Mouse (Mus musculus) forelimb bud, embryonic 11.5 days (tissue): ENCODE measurements around the gene Kalrn.

Experiments used
- DNase-seq: peaks from one replicate; pipeline ENCODE4 v3.0.0-alpha.2; 2012; ENCODE audit warnings: low read depth, low spot score

The Kalrn gene

DNA sequence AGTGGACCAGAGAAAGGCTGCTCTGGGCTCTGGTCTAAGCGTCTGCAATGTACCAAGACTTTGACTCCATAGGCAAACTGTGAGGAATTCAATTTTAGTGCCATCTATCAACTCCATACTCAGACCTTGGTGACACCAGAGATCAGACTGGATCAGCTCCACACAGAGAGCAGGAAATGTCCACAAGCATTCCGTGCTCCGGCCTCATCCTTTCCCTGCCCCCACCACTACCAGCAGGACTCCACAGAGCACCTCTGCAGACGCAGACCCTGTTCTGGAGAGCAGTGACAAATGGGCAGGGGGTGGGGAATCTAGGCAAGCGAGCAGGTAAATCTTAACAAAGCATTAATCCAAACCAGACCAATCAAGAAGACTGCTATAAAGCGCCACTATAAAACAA lies 15.4 kb downstream of the Kalrn start:
- DNase-seq, result no peak

DNA sequence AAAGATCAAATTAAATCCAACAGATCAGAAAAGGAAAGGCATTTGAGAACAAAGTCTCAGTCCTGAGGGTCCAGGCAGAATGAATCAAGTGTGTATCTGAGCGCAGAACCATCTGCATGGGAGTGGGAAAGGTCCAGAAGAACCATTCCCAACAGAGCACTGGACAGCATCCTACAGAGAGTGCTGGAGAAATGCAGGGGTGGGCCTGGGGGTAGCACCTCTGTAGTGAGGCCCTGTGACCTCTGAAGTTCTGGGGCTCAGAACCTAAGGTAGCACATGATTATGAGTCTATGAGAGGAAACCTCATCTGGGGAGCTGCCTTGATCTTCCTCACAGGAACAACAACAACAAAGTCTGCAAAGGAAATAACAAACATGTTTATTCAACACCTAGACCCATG lies 20.6 kb downstream of the Kalrn start:
- DNase-seq, result no peak

DNA sequence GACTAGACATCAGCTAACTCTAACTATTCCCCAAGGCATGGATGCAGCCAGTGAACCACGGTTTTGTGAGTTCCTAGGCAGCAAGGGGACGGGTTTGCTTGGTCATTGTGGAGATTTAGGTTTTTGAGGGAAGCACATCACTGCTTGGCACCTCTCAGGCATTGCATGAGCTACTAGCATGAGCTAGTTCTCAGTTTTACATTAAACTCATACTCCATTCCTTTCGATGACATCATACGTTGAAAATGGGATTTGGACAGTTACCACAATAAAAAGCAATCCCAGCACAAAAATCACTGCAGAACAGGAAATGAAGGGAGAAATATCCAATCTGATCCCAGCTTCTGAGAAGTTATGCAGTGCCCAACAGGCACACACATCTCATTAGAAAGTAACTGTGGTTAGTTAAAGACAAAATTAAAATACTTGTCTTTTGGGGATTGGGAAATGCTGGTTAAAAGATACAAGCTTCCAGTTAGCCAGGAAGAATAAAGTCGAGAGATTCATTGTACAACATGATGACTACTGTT lies 23.8 kb downstream of the Kalrn start:
- no peak for DNase-seq

DNA sequence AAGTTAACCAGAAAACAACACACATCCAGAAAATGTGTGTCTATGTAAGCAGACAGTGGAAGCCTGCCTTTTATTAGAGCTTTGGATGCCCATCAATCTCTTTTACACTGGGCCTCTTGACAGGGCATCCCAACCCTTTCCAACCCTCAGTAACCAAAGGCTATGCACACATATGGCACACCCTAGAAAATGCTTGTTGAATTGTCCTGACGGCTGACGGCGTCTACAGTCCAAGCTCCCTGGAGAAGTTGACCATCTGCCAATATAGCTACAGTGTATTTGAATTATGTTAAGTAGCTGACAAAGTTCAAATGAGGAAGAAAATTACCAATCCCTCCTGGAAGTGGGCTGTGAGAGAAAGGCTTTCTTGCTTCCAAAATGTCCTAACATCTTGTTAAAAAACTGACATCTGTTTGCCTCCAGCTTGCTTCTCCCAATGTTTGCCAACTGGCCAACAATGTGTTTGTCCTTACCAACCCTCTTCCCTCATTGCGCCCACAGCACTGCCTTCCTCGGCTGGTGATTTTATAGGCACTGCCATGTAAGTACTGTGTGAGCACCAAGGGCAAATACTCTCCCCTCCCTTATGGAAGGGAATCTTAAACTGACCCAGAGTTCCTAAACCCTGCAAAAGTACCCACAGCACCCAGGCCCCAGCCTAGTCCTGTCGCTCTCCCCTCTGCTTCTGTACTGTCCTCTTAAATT lies 26.4 kb downstream of the Kalrn start:
- no peak for DNase-seq

DNA sequence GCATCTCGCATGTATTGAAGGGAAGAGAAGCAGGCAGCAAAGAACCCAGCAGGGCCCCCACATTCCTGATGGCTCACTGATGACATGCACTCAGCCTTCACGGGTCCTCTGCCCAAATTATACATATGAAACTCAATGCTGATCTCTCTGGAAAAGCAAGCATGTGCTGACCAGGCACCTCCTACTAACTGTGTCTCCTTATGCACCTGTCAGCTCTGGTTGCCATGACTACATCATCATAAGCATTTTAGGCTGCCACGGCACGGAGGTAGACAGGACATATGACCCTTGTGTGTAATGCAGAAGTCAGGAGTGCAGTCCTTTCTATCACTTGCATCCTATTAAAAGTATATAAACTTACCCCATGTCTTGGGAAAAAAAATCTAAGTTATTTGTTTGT lies 29.6 kb downstream of the Kalrn start:
- DNase-seq, result no peak

DNA sequence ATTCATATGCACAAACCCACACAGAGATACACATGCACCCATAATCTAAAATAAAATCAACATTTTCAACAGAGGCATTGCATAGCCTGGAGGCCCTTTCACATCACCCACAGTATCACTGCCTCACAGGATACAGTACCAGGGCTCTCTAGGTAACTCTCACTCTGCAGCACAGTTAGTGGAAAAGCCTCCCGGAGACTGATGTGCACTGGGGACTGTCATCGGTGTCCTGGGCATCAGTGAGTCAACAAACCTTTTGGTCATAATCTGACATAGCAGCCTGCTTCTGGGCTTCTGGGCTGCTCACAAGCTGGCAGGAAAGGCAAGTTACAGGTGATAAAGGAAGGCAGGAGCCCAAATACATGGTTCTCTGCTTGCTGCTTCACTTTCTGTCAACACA lies 31.0 kb downstream of the Kalrn start:
- DNase-seq, result no peak

DNA sequence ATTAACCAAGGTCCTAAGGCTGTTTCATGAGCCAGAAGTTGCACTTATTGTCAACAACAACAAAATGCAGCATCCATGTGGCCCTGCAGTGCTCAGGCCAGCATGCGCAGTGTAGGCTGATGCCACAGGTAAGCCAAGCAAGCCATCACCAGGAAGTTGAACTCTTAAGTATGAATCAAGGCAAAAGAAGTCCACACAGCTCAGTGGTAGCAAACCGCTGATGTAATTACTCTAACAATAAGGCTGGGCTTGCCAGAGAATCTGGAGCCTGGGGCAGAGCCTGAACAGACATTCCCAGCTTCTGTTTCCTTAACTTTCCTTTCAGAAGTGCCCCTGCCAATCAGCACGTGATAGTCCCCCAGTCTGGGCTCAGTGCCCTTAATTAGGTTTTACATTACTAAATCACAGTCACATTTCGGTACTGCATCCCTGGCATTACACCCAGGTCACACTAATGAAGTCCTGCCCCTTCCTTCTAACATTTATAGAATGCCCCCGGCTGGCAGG lies 34.6 kb downstream of the Kalrn start:
- DNase-seq, result no peak

DNA sequence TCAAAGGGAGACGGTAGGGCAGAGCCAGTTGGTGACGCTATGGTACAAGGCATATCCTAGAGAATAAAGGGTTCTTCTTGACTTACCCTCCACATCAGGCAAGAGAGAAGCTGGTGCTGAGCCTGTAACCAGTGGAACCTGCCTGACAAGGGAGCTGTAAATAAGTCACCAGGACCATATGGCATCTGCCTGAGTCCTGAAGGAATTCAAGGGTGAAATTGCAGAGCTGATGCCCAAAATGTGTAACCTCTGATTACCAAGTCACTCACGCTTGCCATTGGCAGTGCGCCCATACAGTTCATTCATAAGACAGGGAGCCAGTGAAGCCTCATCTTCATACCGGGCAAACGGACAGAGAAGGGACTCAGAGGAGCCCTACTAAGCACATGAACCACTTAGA lies 37.0 kb downstream of the Kalrn start:
- no peak for DNase-seq

DNA sequence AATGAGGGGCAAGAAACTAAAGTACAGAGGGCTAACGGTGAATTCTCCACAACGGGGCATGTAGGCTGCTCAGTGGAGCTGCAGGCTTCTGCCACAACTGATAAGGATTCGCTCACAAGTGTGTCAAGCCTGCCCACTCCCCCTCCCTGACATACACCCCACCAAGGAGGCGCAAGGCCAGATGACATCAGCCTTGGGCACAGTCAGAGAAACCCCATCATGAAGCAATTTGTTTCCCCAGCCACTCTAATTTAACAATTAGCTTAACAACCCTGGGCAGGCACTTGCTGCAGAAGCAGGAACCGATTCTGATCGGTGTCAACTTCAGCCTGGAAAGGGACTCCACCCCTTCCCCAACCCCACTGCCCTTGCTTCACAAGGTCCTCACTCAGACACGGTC lies 38.2 kb downstream of the Kalrn start:
- no peak for DNase-seq

DNA sequence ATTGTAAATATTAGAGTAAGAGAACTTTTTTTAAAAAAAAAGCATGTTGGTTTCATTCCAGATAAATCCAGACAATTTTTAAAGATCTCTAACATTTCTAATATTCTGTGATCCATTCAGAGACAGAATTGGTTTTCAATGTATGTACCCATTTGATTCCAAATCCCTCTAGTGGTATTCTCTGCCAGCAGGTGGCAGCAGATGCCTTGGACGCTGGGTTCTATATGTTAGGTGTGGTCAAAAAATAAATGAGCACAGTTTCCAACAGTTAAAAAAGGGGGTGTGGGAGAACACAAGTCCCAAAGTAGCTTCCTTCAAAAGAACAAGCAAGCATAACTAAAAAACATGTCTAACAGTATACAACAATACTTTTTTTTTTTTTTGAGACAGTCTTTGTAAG lies 41.8 kb downstream of the Kalrn start:
- DNase-seq, result peak; percentile 40

DNA sequence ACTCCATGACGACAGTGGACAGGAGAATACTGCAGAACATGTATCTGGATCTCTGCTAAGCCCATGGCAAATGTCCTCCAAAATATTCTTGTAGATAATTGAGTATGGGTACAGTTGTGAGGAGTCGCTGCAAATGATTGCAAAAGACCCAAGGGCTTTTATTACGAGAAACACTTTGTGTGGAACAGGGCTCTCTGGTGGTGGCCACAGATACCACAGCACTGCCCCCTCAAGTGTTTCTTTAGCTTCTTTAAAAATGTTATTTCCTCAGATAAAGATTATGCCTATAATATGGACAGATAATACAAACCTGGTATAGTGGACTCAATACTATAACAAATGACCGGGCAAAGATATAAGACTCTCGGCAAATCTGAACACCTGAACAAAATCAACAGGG lies 43.3 kb downstream of the Kalrn start:
- no peak for DNase-seq

DNA sequence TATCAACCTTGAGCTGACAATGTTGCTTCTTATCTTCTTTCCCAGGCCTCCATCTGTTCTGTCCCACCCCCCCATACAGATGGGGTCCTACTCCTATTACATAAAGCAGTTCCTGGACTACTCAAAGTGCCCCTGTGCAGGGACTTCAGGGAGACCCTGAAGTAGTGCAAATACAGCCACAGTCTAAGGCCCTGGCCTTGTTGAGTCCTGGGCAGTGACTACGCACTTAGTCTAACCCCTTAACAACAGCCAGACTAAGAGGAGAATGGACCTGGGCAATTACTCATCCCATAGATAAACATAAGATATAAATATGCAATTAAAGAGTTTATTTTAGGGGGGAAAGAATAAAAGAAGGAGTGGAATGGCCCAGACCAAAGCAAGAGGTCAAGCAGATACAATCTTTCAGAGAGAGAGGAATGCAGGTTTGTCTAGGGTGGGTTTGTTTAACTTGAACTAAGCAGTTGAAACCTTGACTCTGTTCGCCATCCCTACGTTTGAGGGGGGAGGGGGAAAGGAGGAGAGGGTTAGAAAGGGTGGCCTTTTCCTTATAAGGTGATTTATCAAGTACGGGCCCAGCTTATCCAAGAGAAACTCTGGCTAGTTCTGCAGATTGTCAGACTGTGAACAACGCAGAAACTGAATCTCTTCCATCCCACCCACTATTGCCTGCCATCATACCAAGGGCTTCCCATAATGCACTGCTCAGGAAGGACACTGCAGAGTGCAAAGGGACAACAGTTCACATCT lies 44.9 kb downstream of the Kalrn start:
- DNase-seq, result no peak

DNA sequence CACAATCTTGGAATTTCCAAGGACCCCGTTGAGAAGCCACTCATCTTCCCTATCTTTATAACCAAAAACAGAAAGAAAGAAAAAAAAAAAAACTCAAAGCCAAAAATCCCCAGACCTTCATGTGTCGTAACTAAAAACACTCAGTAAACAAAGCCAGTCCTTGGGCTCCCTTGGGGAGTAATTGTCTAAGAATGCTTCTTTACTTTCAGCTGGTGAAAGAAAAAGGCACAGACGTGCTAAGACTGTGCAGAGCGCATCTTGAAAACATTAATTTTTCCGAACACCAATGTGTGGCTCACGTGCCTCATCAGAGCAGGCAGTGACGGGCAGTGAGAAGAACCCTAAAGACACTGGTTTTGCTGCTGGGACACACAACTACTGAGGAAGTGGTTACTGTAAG lies 47.0 kb downstream of the Kalrn start:
- no peak for DNase-seq

DNA sequence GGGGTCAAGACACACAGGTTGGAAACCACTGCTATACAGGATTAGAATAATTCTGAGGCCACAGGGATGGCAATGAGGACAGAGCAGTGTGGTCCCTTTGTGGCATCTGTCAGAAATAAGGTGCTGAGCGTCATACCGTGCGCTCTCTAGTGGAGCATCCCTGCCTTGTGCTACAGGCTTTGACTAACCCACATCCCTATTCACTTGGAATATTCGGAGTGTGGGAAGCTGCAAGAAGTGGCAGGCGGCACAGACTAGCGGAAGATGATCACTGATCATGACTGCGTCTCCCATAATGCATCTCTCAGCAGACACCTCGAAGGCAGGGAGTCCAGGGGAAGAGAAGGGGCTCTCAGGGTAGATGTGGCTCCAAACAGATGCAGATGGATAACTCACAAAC lies 47.5 kb downstream of the Kalrn start:
- no peak for DNase-seq

DNA sequence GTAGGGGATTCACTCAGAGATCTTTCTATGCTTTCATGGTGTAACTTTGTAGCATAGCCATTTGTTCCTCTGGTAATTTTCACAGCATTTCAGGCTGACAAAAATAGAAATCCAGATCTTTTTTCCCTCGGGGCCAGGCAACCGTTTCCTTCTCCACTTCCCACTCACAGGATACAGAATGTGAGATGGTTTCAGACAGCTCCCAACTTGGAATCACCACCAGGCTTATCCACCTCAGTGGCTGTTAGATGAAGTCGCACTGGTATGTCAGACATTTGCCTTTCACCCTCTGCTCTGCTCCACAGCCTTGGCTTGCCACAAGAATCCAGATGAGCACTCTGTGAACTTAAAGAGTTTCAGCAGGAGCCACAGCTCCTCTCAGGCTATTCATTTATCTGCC lies 48.1 kb downstream of the Kalrn start:
- no peak for DNase-seq

DNA sequence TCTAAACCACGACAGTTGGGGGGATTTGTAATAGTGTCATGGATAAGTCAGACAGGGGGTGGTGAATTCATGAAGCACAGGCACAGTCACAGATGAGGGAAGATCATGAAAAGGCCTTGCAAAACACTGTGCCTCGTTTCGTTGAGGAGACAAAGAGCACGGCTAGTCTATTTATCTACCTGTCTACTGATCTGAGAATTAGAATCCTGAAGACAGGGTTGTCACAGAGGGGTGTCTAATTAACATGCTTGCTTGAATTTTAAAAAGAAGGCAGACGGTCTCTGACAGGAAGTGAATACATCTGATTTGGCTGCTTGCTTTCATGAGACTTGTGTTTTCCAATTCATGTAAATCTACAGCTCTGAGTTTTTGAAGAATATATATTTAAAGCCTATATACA lies 52.3 kb downstream of the Kalrn start:
- DNase-seq, result no peak

DNA sequence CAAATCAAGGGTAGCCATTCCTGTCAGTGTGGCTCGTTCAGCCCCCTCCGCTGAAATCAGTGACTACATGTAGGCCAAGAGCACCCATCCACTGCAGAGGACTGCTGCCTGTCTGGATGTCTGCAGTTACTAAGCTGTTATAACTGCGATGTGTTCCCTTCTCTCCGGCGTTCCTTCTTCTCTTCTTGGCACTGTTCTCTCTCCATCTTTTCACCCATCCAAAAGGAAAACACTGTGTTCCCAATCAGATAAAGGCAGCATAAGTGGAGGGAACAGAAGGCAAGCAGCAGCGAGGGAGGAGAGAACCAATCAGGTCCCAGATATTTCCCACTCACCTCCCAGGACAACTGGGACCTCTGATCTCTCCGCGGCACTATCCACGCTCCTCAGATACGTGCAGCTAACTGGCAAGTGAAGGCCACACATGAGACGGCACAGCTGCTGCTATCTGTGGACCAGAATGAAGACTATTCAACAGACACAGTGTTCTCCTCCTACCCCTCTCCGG lies 56.4 kb downstream of the Kalrn start:
- no peak for DNase-seq

DNA sequence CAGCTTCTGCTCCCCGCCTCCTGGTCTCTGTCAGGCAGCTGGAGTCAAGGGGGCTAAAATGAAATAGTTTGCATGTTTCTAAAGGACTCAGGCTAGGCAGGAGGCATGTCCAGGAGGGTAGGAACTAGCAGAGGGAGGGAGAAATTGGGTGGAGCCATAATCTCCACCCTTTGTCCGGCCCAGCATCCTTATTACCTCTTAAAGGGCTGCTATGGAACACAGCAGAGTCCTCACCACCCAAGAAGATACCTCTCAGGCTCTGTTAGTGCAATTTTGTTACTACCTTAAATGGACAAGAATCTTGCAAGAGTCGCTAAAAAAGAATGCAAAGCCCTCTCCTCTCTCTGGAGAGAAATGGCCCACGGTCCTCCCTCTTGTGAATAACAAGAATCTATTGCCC lies 57.8 kb downstream of the Kalrn start:
- no peak for DNase-seq

DNA sequence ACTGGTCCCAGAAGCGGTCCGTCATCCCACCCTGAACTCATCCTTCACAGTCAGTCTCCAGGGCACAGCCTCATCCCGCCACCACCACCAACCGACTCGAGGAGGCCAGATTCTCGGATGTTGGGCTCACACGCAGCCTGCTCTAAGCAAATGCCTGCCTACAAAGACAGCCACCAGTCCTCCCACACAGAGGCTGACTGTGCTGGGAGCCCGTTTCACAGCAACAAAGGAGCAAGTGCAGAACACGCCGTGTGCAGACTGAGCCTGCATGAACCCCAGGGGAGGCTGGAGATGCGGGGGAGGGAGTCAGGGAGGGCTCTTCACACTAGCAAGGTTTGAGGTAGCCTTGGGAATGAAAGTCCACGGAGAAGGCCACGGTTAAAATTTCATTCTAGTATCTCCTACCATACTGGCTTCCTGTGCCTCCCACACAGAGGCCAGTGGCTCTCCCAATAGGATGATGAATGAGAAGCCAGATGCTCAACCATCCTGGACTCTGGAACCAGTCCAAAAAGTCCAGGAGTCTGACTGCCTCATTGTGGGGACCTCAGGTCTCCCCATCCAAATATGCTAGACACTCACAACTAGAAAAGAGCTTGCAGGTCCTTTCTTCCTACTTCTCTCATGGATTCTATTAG lies 59.3 kb downstream of the Kalrn start:
- no peak for DNase-seq

DNA sequence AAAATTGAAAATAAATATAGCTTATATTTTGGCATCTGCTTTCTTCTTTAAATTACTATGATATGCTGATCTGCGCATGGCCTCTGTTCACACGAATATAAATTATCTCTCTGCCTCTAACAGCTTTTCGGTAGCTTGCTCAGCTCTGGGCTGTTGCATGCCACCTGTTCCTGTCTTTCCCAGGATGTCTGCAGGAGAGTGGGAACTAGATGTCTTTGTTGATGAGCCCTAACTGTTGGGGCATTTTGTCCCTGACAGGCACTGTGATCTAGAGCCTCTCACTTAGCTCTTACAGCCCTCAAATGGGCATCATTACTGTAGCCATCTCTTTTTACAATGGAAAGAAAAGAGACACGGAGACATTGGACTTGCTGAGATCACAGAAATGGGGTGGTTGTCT lies 61.0 kb downstream of the Kalrn start:
- no peak for DNase-seq

DNA sequence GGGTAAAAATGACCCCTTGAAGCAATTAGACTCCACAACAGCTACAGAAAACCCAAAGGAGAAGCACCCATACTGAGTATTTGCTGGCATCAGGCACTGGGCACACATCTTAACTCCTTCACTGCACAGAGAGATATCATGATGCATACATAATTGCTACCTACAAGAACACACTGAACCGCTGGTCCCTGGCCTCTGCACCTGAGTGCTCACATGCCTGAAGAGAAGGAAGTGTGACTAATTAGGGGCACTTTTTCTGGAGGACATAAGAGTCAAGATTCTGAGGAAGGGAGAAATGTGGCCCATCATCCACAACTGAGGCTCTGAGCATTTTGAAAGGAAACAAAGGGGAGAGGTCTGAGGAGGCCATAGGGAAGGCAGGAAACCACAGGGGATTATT lies 65.2 kb downstream of the Kalrn start:
- no peak for DNase-seq

DNA sequence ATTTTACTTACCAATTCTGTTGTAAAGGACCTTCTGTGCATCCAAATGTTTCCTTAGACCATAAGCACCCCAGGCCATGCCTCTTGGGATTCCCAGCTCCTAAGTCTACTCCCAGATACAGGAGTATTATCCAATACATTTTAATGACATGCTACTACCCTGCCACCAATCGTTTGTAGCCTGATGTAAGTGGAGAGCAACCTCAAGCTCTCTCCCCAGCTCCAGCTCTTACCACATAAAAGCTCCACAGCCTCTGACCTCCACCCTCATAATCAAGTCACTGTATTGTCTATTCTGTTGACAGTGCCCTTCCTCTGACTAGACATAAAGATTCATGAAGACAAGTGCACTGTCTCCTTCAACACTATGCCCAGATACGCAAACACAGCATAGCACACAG lies 67.3 kb downstream of the Kalrn start:
- DNase-seq, result no peak
